Mouse (Mus musculus) lung, postnatal 25 days (tissue): ENCODE data around the gene Csnk1e.

Experiments
- DNase-seq: peaks from one replicate; pipeline ENCODE4 v3.0.0; 2022; ENCODE audit warnings: low spot score

Gene Csnk1e

DNA sequence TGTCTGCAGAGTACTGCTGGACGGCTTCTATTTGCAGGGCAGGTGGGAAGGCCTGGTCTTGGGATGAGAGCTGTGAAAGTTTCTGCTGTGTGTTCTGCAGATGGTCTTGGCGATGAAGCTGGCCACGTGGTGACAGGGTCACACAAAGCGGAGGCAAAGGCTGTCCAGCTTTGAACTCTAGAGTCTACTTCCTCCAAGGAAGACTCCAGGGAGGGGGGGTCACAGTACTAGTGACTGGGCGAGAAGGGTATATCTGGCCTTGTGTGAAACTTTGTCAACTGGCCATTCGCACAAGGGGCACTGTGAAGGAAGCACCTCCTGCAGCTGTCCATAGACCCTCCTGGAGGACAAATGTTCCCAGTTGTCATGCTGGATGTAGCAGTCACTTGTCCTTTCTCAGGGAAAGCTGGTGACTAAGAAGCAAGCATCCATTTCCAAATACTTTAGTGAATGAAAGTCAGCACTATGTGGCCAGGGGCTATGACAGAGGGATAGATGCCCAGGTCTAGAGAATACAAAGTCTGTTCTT, 32.6 kb downstream of the Csnk1e start:
- DNase-seq: no peak

DNA sequence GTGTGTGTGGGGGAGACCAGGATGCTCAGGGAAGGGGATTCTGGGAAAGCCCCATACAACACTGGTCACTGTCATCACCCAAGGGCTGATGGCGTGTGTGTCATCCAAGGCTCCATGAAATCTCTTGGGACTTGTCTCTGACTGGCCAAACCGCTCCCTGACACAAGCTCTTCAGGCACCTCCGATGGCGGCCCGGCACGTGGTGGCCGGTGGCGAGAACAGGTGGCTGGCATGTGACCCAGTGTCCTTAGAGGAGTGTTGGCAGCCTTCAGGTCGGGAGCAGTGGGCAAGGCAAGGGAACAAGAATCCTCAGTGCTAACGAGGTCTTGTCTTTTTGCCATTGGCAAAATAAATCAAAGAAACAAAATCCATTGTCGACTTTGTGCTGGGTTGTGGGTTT, 36.7 kb downstream of the Csnk1e start:
- DNase-seq: no peak

DNA sequence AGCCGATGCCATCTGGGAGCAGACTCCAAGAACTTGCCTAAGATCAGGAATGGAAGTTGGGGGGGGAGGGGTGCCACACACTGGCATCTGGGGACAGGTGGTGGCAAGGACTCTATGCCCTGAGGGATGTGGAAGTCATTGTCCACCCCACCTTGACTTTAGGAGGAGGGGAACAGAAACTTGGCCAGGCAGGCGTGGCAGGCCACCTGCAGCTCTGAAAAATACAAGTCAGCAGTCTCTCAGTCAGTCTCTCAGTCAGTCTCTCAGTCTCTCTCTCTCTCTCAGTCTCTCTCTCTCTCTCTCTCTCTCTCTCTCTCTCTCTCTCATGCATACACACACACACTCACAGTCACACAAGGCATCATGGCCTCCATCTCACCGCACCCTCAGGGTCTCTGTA, 37.1 kb downstream of the Csnk1e start:
- no peak for DNase-seq

DNA sequence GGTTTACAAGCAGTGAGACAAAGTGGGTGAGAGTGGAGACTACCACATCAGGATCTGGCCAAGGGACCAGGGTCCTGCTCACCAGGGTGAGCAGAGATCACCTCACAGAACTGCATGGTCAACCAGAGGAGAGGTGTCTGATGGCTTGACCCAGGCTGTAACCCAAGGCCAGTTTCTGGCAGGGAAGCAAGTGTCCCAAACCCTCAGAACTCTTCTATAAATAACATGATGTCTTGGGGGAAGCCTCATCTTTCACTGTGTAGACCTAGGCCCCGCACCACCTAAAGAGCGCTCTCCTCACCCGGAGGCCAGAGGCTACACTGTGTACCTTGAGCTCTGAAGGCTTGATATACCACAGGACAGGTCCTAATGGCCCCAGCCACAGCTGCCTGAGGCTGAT, 38.0 kb downstream of the Csnk1e start:
- no peak for DNase-seq

DNA sequence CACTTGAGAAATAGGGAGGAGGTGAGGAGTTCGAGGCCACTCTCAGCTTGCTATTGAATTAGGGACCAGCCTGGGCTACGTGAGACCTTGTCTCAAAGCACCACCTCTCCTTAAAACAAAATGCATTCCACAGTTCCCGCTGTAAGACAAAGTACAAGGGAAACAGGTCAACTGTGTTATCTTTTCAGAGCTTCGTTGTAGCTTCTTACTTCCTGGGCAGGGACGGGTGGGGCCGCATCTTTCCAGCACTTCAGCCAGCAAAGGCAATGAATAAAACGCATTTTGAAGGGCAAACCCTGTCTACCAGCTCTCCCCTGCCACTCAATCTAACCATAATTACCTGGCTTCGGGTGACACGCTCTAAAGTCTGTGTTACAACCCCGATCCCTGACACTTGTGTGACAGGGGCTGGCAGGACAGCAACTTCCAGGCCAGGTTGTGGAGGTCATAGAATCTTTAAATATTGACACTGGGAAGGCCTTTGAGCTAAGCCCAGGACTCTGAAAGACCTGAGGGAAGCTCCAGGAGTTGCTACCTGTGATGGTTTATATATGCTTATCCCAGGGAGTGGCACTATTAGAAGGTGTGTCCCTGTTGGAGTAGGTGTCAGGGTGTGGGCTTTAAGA, 38.8 kb downstream of the Csnk1e start:
- DNase-seq: no peak

DNA sequence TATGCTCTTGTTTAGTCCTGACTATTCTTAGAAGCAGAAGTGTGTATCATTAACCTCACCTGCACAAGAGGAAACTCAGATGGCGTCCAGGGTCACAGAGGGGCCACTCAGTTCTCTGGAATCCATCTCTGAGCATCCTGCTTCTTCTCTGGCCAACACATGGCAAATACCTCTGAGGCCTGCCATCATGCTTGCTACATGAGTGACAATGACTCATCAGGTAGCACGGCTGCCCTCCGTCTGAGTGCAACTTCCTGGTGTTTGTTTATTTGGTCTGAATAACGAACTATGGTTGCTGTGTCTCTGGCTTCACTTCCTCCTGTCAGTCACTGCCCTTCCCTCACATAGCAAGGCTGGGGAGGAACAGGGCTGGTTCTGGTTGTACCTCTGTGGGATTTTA, 40.9 kb downstream of the Csnk1e start:
- peak; percentile 41 for DNase-seq

DNA sequence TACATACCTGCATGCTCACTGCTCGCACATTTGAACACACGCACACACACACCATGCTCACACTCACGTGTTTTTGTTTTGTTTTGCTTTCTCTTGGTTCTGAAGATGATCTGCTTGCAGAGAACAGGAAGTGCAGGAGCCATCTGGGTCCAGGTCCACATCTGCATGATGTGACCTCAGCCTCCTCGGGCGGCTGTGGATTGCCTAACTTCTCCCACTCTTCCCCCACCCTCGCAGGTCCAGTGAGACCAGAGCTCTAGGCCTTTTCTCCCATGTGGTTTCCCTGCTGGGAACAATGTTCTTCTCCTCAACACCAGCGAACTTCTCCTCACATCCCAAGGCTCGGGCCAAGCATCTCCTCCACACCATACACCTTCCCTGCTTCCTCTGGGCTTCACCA, 41.6 kb downstream of the Csnk1e start:
- DNase-seq: peak; percentile 50

DNA sequence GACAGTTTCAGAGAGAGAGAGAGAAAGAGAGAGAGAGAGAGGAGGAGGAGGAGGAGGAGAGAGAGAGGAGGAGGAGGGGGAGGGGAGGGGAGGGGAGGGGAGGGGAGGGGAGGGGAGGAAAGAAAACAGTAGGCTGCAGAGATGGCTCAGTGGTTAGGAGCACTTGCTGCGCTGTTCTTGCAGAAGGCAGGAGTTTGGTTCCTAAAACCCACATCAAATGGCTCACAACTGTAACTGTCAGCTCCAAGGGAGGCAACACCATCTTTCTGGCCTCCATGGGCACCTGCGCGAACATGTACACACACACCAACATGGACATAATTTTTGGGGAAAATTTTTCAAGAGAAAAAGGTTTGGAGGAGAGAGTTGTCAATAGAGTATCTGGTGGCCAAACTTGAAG, 42.2 kb downstream of the Csnk1e start:
- no peak for DNase-seq

DNA sequence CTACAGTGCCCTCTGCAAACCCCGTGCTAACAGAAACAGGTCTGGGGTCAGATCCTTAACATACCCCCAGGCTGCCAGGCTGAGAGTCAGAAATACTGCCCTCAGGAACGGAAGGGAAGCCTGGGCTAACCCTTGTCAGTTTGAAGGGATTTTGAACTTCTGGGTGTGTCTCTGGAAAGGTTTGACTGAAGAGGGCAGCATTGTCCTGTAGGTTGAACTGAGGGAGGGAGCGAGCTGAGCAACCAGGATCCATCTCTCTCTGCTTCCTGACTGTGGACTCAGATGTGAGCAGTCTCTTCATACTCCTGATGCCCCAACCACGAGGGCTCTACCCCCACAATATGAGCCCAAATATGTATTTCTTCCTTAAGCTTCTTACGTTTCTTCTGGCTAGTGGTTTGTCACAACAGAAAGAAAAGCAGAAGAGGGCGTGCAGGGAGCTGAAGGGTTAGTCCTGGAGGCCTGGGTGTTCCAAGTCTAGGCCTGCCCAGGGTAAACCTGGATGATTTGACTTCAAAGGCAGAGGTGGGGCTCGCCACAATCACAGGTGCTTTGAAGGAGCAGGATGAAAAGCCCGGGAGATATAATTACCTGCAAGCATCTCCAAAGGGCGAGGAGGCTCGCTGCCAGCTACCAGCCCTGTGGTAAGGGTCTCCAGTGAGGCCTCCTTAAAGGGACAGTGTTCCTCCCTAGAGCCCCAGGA, 43.9 kb downstream of the Csnk1e start:
- DNase-seq: no peak

DNA sequence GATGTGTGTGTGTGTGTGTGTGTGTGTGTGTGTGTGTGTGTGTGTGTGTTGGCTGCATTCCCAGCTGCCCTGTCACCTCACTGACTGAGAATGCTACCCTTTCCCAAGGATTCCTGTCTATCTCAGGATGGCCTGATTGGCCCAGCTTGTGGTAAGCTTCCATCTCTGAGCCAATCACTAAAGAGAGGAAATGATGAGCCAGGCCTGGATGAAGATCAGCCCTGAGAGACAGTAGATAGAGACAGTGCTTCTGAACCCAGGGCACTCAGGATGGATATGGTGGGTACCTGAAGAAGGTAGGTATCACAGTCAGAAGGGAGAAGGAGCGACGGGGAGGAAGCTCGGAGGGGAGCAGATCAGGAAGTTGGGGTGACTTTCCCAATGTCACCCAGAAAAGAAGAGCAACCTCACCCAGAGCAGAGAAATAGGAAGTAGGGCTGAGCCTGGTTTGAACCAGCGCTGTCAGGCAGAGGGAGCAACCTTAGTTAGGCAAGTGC, 46.2 kb downstream of the Csnk1e start:
- DNase-seq: no peak

DNA sequence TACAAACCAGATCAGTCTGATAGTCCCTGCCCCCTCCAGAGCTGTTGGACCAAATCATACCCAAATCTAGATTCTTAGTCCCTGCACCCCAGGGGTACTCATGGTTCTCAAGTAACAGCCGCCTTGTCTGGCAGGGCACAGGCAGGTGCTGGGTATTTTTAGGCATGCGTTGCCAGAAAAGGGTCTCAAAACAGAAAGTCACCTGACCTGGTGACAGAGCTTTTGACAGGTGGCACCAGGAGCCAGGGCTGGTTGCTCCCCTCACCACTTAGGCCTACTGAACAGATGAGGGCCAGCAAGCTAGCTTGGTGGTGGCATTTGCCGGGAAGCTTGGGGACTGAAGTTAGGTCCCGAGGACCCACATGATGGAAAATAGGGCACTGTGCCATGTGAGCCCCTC, 48.8 kb downstream of the Csnk1e start:
- no peak for DNase-seq

DNA sequence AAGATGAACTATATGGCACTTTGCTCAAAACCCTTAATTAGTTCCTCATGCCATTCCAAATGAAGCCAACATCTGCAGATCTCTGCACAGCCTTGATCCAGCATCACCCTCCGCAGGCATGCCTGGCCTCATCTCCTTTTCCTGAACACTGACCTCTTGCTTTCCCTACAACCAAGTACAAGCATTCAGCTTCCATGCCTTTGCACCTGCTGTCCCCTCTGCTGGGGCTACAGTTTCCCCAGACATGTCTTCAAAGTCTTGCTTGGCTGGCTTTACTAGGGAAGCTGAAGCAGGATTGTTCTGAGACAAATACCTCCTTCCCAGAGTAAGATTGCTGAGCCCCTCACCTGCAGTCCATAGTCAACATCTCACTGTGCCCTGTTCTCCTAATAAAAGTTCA, 51.1 kb downstream of the Csnk1e start:
- no peak for DNase-seq

DNA sequence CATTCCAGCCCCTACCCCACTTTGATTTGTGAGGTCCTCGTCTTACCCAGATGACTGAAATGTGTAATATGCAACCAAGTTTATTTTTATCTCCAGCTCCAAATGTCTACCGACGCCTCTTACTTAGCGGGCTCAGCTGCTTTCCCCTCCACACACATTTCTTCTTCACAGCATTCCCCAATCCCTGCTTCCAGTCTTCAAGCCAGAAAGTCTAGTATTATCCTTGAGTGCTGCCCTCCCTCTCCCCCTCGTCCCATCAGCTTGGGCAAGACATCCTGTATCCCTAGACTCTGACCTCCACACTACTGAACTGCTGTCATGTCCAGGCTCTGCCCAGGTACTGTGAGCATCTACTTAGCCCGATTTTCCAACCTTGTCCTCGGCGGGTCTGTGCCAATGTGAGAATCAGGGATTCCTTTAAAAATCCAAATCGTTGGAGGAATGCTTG, 51.6 kb downstream of the Csnk1e start:
- no peak for DNase-seq

DNA sequence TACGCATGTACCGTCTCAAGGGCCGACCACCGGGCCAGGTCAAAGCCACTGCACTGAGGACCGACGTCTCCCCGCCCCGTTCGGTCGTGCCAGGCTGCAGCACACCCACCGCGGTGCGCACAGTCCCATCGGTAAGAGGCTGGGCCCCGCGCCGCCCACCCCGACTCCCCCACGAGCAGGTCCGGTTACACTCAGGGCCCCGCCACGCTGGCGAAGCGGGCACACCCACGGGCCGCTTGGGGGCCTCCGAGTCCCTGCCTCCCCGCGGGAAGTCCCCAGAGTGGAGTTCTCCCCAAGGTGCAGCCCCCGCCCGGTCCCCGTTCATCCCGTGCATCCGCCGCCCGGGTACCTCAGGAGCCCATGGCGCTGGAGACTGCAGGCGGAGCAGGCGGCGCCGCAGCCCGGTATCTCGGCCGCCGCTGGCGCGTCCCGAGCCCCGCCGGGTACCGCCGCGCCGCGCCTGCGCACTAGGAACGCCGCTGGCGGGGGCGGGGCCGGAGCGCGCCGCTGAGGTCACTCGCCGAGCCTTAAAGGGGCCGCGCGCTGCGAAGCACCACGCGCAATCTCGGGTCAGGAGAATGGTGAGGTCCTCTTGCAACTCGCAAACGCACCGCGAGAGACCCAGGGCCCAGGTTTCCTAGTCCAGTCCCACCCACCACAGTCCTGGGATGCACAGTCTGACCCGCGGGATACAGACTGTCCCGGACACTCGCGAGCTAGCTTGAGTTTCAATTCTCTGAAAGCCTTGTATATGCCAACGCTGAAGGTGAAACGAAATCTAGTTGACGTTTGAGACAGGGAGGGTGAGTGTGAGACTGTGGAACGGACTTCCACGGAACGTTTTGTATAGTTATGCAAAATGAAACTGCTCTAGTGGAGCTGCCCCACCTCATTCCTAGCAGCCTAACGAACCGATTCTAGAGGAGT, 52.3 kb downstream of the Csnk1e start, which contains the start of gene Tmem184b:
Gene Tmem184b, minus strand, starts transcription at position 734 of the 927 bp plus-strand sequence.
- DNase-seq: peak; percentile 90

DNA sequence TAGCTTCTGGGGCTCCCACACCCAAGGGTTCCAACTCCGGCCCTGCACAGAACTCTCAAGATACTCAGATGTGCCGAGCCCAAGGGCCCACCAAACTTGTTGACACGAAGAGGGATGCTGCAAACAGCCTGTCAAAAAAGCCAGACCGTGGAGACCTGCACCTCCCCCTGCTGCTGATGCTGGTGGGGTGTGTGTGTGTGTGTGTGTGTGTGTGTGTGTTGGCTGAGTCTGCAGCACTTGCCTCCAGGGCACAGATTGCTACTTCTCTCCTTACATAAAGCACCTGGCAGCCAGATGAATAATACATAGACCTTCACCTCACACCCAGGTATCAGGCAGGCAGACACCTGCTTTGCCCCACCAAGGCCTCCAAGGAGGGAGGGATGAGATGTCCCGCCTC, 53.2 kb downstream of the Csnk1e start:
- no peak for DNase-seq

DNA sequence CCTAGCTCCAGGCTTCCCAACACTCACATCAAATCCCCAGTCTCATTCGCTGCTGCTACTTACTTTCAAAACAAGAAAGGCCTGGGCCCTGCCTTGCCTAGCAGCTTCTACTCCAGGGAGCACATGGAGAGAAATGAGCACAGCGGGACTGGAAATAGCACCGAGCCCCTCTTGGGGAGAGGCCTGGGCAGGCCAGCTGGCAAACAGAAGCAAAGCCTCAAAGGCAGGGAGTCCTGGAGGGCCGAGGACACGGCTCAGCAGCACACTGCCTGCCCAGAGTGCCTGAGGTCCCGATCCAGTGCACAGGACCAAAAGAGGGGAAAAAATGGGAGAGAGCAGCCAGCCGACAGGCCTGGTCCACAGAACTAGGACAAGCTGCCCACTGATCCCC, 54.4 kb downstream of the Csnk1e start:
- no peak for DNase-seq

DNA sequence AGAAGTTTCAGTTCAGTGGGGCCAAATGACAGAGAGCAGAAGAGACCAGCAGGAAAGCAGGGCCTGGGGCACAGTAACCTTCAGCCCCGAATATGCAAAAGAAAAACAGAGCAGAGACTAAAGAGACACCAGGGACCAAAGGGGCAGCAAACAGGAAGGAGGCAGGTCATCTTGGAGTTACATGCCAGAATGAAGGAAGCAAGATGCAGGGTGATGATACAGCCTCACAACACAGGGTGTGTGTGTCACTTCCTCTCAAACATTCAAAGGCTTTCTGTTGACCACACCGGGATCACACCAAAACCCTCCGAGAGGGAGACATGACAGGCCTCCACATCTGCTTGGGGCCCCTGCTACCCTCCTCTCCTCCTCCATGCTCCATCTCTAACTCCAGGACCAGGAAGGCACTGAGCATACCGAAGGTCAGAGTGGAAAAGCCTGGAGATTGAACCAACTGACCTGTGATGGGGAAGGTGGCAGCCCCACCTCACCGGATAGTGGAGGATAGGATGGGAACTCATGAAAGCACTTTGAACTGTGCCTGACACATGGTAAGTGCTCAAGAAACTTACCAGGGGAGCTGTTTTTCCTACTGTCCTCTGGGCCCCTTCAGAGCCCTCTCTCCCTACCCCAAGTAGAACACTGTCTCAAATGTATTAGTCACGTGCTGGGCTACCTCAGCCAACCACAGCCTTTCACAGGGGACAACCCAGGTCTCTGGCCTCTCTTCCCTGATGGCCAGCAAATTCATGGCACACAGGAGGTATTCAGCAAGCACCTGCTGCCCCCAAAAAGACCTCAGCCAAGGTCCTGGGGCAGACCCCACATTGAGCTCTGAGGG, 55.0 kb downstream of the Csnk1e start:
- DNase-seq: no peak

DNA sequence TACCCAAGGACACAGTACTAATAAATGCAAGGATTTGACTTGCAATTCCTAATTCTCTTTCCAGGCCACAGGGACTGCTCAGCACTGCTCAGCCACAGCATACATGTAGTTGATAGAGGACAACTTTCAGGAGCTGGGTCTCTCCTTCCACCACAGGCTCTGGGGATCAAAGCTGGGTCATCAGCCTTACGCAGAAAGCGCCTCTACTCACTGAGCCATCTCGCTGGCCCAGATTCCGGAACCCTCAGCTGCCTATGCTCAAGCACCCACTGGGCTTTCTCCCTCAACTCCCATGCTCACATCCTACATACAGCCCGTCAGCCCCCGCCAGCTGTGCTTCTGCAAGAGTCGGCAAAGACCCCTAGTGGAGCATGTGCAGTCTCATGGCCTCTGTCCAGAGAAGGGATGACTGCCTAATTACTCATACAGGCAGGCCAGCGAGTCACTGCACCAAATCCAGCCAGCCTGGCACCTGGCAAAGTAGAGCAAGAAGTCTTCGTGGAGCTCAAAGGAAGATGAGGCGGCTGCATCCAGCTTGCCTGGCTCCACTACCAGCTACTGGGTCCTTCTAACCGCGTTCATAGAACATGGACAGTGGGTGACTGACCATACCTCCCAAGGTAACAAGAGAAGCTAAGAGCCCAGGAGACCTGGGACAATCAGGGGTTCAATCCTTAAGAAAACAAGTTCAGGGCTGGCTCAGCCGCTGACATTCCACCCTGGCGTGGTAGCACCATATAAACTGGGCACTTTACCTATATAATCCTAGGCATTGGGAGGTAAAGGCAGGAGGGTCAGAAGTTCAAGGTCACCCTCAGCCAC, 55.9 kb downstream of the Csnk1e start:
- no peak for DNase-seq

DNA sequence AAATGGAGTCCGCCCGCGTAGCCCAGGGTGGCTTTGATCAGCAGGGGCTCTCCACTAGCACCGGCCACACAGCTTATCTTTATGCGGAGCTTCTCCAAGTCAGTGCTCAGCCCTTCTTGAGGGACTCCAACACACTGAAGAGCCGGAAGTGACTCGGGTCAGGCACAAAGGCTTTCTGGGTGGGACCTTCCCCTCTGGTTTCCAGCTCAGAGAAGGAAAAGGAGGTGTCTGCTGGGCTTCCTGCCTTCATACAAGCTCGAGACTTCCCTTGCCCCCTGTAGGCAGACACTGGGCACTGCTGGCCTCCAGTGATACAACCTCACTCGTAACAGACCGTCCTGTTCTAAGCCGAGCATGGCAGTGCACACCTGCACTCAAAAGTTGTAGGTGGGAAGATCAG, 58.6 kb downstream of the Csnk1e start:
- peak; percentile 88 for DNase-seq

DNA sequence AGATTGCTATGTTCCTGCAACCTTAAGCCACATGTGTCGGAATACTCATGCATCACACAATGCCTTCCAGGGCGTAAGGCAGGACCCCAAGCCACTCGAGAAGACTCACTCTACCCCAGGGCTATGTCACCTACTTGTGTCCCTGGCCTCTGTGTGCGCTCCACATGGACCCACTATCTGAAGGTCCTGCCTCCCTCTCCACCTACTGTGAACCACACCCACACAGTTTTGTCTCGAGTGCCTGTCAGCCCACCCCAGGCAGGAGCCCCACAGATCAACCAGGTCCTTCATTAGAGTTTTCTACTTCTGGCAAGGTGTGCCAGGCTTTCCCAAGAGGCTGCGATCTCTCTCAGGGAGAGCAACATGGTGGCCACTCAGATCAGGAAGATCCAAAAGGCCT, 60.1 kb downstream of the Csnk1e start:
- DNase-seq: no peak

DNA sequence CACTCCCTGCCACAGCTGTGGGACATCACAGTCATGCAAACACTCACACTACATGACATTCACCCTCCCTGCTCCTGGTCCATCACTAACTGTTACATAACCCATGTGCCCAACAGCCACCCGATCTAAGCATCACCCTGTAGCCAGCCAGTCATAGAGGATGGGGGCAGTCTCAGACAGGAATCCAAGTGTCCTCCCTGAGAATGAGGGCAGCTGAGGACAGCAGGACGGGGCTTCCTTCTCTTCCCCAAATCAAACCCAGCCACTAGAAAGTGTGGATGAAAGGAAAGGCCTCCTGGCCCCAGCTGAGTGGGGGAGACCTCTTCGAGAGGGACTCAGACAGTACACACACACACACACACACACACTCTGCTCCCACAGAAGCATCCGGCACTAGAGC, 60.5 kb downstream of the Csnk1e start:
- peak; percentile 68 for DNase-seq
